Mouse (Mus musculus): ENCODE results near the gene Mydgf. TPM values are rescaled to one million over a fixed set of nuclear protein-coding genes. Genes with fewer than 3 reads are reported as not detected.
A peak's percentile ranks its signal among the peaks of the same experiment; 100 is the strongest.

Mydgf gene
- 103 and 111 TPM in 2 replicates for polyA plus RNA-seq (2014; fragmentation: Nextera tagmentation; extraction: Ambion mirVana)

GRCm38 (mm10) chr17:56183658-56184103 lies at the start of gene Mydgf:
Gene Mydgf (minus strand): TSS chr17:56183920.
- H3K27ac ChIP-seq (ENCODE audit: low read depth) = peak within 1 kb of the TSS; percentile 48
- peak; percentile 91 for ATAC-seq (replicated peaks; ENCODE audit: low FRiP score, low TSS enrichment, low read depth)
- H3K9ac ChIP-seq (ENCODE audit: low read length) = peak within 1 kb of the TSS; percentile 84
- H3K4me3 ChIP-seq (ENCODE audit: low read depth, low read length) = peak within 1 kb of the TSS; percentile 93
- peak within 1 kb of the TSS; percentile 88 for H3K4me2 ChIP-seq (ENCODE audit: low read length)
- no peaks in the 10 kb centered on the region for H3K27me3 ChIP-seq (replicated peaks; ENCODE audit: control insufficient read depth, insufficient read depth, low read length)
- H3K36me3 ChIP-seq (ENCODE audit: control insufficient read depth, insufficient read depth, low read length) = peaks cover 56% of the 10 kb centered on the region
- WGBS = 0% methylated on average over 47 of the region's 47 CpGs
- peak; percentile 94 for DNase-seq (ENCODE audit: low spot score)
- H3K4me1 ChIP-seq (replicated peaks; ENCODE audit: control insufficient read depth, insufficient read depth, low read length) = peaks cover 24% of the 10 kb centered on the region
- H3K9me3 ChIP-seq (ENCODE audit: control insufficient read depth, low read length) = no peaks in the 10 kb centered on the region

DNA sequence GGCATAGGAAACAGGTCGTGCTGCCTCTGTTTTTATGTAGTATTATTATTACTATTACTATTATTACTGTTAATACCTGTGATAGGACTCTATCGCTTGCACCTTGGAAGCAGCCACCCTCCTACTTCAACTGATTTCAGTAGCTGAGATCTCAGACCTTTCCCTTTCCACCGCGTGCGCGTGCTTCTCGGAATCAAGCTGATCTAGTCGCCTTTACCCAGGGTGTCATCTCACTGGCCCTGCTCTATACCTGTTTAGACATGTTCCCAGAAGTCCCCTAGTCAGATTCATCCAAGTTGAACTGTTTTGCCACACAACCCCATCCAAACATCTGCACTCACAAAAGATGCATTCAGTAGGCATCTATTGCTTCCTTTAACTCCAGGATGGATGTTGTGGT lies 49.7 kb upstream of the Mydgf start:
- no peak overlapping the region for H3K4me2 ChIP-seq (ENCODE audit: low read length)
- H3K36me3 ChIP-seq (ENCODE audit: control insufficient read depth, insufficient read depth, low read length) = no peaks in the 10 kb centered on the region
- H3K9ac ChIP-seq (ENCODE audit: low read length) = no peak overlapping the region
- H3K4me1 ChIP-seq (replicated peaks; ENCODE audit: control insufficient read depth, insufficient read depth, low read length) = no peaks in the 10 kb centered on the region
- no peaks in the 10 kb centered on the region for H3K9me3 ChIP-seq (ENCODE audit: control insufficient read depth, low read length)
- no peaks in the 10 kb centered on the region for H3K27me3 ChIP-seq (replicated peaks; ENCODE audit: control insufficient read depth, insufficient read depth, low read length)
- DNase-seq (ENCODE audit: low spot score) (no peak), ATAC-seq (replicated peaks; ENCODE audit: low FRiP score, low TSS enrichment, low read depth) (0 out of 2 replicates have a peak, but pooled peaks have one; percentile 38)
- no peak overlapping the region for H3K27ac ChIP-seq (ENCODE audit: low read depth)
- no peak overlapping the region for H3K4me3 ChIP-seq (ENCODE audit: low read depth, low read length)
- 47% methylated on average over 8 of the region's 8 CpGs for WGBS

DNA sequence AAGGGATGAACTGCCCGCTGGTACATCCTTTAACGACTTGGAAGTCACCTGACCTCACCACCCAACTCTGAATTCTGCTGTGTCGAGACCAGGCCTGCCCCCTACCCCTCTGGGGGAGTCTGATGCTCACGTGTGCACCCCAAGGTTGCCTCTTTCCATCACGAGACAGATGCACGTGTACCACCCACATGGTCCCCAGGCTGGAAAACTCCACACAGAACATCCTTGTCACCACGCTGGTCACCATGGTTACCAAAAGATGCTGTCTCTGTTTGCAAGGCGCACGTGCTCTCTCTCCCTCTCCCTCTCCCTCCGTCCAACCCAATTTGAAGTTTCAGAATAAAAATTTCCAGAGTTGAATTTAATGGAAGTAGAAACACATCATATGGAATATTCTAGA lies 46.2 kb upstream of the Mydgf start:
- Histone ChIP-seq H3K4me2 (ENCODE audit: low read length) (no peak overlapping the region), H3K27me3 (replicated peaks; ENCODE audit: control insufficient read depth, insufficient read depth, low read length) (no peaks in the 10 kb centered on the region), H3K9ac (ENCODE audit: low read length) (no peak overlapping the region), H3K27ac (ENCODE audit: low read depth) (no peak overlapping the region), H3K4me1 (replicated peaks; ENCODE audit: control insufficient read depth, insufficient read depth, low read length) (no peaks in the 10 kb centered on the region), H3K4me3 (ENCODE audit: low read depth, low read length) (no peak overlapping the region), H3K36me3 (ENCODE audit: control insufficient read depth, insufficient read depth, low read length) (no peaks in the 10 kb centered on the region), H3K9me3 (ENCODE audit: control insufficient read depth, low read length) (no peaks in the 10 kb centered on the region)
- no peak for ATAC-seq (replicated peaks; ENCODE audit: low FRiP score, low TSS enrichment, low read depth)
- DNase-seq (ENCODE audit: low spot score) = no peak
- 63% methylated on average over 10 of the region's 10 CpGs for WGBS

DNA sequence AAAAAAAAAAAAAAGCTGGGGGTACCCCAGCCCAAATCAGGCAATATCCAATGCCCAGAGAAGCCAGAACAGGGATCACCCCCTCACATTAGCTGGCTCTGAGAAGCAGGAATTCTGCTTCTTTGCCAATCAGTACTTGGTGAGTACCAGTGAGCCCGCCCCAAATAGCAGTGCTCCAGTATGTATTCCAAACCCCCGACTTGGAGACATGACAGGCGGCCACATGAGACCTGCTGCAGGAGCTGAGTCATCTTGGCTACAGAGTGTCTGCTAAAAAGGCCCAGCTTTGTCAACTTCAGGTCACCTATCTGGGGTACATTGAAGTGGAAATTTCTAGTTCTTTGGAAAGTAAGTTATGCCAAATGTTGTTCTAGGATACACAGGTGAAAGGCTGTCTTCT lies 42.8 kb upstream of the Mydgf start:
- Histone ChIP-seq H3K4me2 (ENCODE audit: low read length) (no peak overlapping the region), H3K9me3 (ENCODE audit: control insufficient read depth, low read length) (no peaks in the 10 kb centered on the region), H3K9ac (ENCODE audit: low read length) (no peak overlapping the region), H3K4me3 (ENCODE audit: low read depth, low read length) (no peak overlapping the region), H3K27me3 (replicated peaks; ENCODE audit: control insufficient read depth, insufficient read depth, low read length) (no peaks in the 10 kb centered on the region), H3K36me3 (ENCODE audit: control insufficient read depth, insufficient read depth, low read length) (no peaks in the 10 kb centered on the region), H3K4me1 (replicated peaks; ENCODE audit: control insufficient read depth, insufficient read depth, low read length) (no peaks in the 10 kb centered on the region), H3K27ac (ENCODE audit: low read depth) (no peak overlapping the region)
- no peak for DNase-seq (ENCODE audit: low spot score)
- 74% methylated on average over 3 of the region's 3 CpGs for WGBS
- ATAC-seq (replicated peaks; ENCODE audit: low FRiP score, low TSS enrichment, low read depth) = no peak

DNA sequence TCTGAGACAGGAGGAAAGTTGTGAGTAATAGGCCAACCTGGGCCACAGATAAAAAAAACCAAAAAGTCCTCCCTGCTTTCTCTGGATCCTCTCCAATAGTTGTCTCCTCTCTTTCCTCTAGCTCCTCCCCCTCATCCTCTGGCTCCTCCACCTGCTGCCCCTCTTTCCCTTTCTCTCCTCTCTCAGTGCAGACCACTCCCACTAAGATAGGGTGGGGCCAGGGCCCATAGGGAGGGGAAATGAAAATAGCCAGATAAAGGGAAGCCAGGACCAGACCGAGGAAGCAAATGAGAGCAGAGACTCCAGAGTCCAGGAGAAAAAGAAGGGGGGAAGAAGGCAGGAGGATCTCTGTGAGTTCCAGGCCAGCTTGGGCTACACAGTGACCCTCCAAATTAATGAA lies 41.2 kb upstream of the Mydgf start:
- no peaks in the 10 kb centered on the region for H3K27me3 ChIP-seq (replicated peaks; ENCODE audit: control insufficient read depth, insufficient read depth, low read length)

DNA sequence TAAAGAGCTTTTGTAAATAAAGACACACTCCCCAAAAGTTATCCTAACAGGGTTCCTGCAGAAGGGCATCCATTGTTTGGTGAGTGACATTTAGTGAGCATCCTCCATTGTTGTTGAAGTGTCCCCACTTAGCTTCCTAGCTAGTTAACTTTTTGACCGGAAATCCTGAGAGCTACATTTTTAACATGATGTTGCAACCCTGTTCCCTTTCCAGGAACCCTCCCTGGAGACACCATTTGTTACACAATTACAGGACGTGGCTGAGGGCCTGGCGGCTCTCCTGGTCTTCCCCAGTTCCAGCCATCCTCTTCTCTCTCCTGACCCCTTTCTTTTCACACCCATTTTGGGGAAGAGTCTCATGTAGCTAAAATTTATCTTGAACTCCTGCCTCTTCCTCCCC lies 36.1 kb upstream of the Mydgf start:
- Histone ChIP-seq H3K4me3 (ENCODE audit: low read depth, low read length) (no peak overlapping the region), H3K9me3 (ENCODE audit: control insufficient read depth, low read length) (no peaks in the 10 kb centered on the region), H3K27me3 (replicated peaks; ENCODE audit: control insufficient read depth, insufficient read depth, low read length) (no peaks in the 10 kb centered on the region), H3K4me1 (replicated peaks; ENCODE audit: control insufficient read depth, insufficient read depth, low read length) (peaks cover 16% of the 10 kb centered on the region), H3K4me2 (ENCODE audit: low read length) (no peak overlapping the region), H3K36me3 (ENCODE audit: control insufficient read depth, insufficient read depth, low read length) (no peaks in the 10 kb centered on the region), H3K27ac (ENCODE audit: low read depth) (no peak overlapping the region), H3K9ac (ENCODE audit: low read length) (no peak overlapping the region)
- WGBS = 46% methylated on average over 3 of the region's 3 CpGs
- DNase-seq (ENCODE audit: low spot score) (no peak), ATAC-seq (replicated peaks; ENCODE audit: low FRiP score, low TSS enrichment, low read depth) (no peak)

More for the DNA sequence above, 41.2 kb upstream of the Mydgf start:
- Histone ChIP-seq H3K27ac (ENCODE audit: low read depth) (no peak overlapping the region), H3K9me3 (ENCODE audit: control insufficient read depth, low read length) (no peaks in the 10 kb centered on the region), H3K4me3 (ENCODE audit: low read depth, low read length) (no peak overlapping the region), H3K9ac (ENCODE audit: low read length) (no peak overlapping the region), H3K4me1 (replicated peaks; ENCODE audit: control insufficient read depth, insufficient read depth, low read length) (no peaks in the 10 kb centered on the region), H3K4me2 (ENCODE audit: low read length) (no peak overlapping the region), H3K36me3 (ENCODE audit: control insufficient read depth, insufficient read depth, low read length) (no peaks in the 10 kb centered on the region)
- ATAC-seq (replicated peaks; ENCODE audit: low FRiP score, low TSS enrichment, low read depth) (no peak), DNase-seq (ENCODE audit: low spot score) (no peak)
- WGBS = 15% methylated on average over 1 of the region's 1 CpGs

DNA sequence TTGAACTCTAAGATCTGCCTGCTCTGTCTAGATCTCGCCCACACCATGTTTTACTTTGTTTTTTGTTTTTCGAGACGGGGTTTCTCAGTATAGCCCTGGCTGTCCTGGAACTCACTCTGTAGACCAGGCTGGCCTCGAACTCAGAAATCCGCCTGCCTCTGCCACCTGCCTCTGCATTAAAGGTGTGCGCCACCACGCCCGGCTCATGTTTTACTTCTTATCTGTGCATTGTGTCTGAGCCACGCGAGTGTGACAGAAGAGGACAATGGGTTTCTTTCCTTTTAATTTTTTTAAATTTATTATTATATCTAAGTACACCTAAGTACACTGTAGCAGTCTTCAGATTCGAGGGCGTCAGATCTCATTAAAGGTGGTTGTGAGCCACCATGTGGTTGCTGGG lies 35.5 kb upstream of the Mydgf start:
- no peaks in the 10 kb centered on the region for H3K36me3 ChIP-seq (ENCODE audit: control insufficient read depth, insufficient read depth, low read length)
- H3K9ac ChIP-seq (ENCODE audit: low read length) = peak overlapping the region; percentile 59
- ATAC-seq (replicated peaks; ENCODE audit: low FRiP score, low TSS enrichment, low read depth) = peak; percentile 24; the same call in 1 of the 2 replicates
- peak overlapping the region; percentile 73 for H3K27ac ChIP-seq (ENCODE audit: low read depth)
- no peaks in the 10 kb centered on the region for H3K27me3 ChIP-seq (replicated peaks; ENCODE audit: control insufficient read depth, insufficient read depth, low read length)
- peak overlapping the region; percentile 80 for H3K4me3 ChIP-seq (ENCODE audit: low read depth, low read length)
- no peaks in the 10 kb centered on the region for H3K9me3 ChIP-seq (ENCODE audit: control insufficient read depth, low read length)
- peaks cover 16% of the 10 kb centered on the region for H3K4me1 ChIP-seq (replicated peaks; ENCODE audit: control insufficient read depth, insufficient read depth, low read length)
- WGBS = 43% methylated on average over 12 of the region's 12 CpGs
- peak overlapping the region; percentile 88 for H3K4me2 ChIP-seq (ENCODE audit: low read length)
- no peak for DNase-seq (ENCODE audit: low spot score)

GRCm38 (mm10) chr17:56218377-56219191 lies 34.9 kb upstream of the Mydgf start, which contains the start of gene Dpp9:
Gene Dpp9 (minus strand): TSS chr17:56218905.
- Histone ChIP-seq H3K9ac (ENCODE audit: low read length) (peak within 1 kb of the TSS; percentile 59), H3K36me3 (ENCODE audit: control insufficient read depth, insufficient read depth, low read length) (no peaks in the 10 kb centered on the region), H3K4me3 (ENCODE audit: low read depth, low read length) (peak within 1 kb of the TSS; percentile 80), H3K27ac (ENCODE audit: low read depth) (peak within 1 kb of the TSS; percentile 73), H3K27me3 (replicated peaks; ENCODE audit: control insufficient read depth, insufficient read depth, low read length) (no peaks in the 10 kb centered on the region), H3K4me2 (ENCODE audit: low read length) (peak within 1 kb of the TSS; percentile 88), H3K4me1 (replicated peaks; ENCODE audit: control insufficient read depth, insufficient read depth, low read length) (peaks cover 16% of the 10 kb centered on the region), H3K9me3 (ENCODE audit: control insufficient read depth, low read length) (no peaks in the 10 kb centered on the region)
- DNase-seq (ENCODE audit: low spot score) (peak; percentile 88), ATAC-seq (replicated peaks; ENCODE audit: low FRiP score, low TSS enrichment, low read depth) (peak; percentile 99)
- WGBS = under 1% methylated on average over 74 of the region's 78 CpGs

- 66% methylated on average over 13 of the region's 13 CpGs for WGBS
- Histone ChIP-seq H3K4me3 (ENCODE audit: low read depth, low read length) (peak overlapping the region; percentile 80), H3K4me2 (ENCODE audit: low read length) (peak overlapping the region; percentile 88), H3K9me3 (ENCODE audit: control insufficient read depth, low read length) (no peaks in the 10 kb centered on the region), H3K27ac (ENCODE audit: low read depth) (no peak overlapping the region), H3K27me3 (replicated peaks; ENCODE audit: control insufficient read depth, insufficient read depth, low read length) (no peaks in the 10 kb centered on the region), H3K36me3 (ENCODE audit: control insufficient read depth, insufficient read depth, low read length) (no peaks in the 10 kb centered on the region), H3K9ac (ENCODE audit: low read length) (peak overlapping the region; percentile 59), H3K4me1 (replicated peaks; ENCODE audit: control insufficient read depth, insufficient read depth, low read length) (peaks cover 21% of the 10 kb centered on the region)
- ATAC-seq (replicated peaks; ENCODE audit: low FRiP score, low TSS enrichment, low read depth) (no peak), DNase-seq (ENCODE audit: low spot score) (no peak)
These were observed 34.0 kb upstream of the Mydgf start for GRCm38 (mm10) chr17:56217670-56218069.

All from intestine, embryonic 14.5 days (tissue).